Mouse (Mus musculus): Measurements from ENCODE around the gene Trappc4. TPM values are rescaled to one million over a fixed set of nuclear protein-coding genes. Genes with fewer than 3 reads are reported as not detected.

Trappc4 gene
- total RNA-seq, 2 experiments from 2014 or later = 84.2 to 109 TPM

- peak; percentile 94 to 95 for DNase-seq (ENCODE audit: low spot score in 2 of 2)
Observed at GRCm38 (mm10) chr9:44361190-44361917, 46.0 kb downstream of the Trappc4 start, which contains the start of gene Vps11. Vps11 (minus strand) TSS chr9:44361670.

DNA sequence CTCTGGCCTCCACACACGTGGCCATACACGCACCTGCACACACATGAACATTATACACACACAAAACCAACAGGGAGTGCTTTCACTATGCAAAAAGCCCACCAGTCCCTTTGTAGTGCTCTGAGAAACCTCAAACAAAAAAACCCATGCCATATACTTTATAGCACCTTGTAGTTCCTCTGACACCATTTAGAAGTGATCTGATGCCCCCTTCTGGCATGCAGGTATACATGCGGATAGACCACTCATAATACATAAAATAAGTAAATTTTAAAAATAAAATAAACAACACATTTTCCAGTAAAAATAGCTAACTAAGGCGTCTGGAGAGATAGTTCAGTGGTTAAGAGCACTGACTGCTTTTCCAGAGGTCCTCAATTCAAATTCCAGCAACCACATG is 50.2 kb downstream of the Trappc4 start:
- DNase-seq (ENCODE audit: low spot score in 2 of 2) = no peak

Small RNAs within 50 kb of the gene (microRNA-seq; reads per million reads assigned to microRNA genes)
- 0.59 to 1.1 reads per million in 2 experiments for gene Mir7085

Other genes with a start within 250 kb of the Trappc4 start
- gene Cbl, start 173.6 kb downstream of the Trappc4 start, total RNA-seq (2021) = 10 to 100 TPM; 55.1 to 58.4 TPM
- 1 to 10 TPM; 7.2 to 9.2 TPM for gene Ccdc153, start 166.9 kb downstream of the Trappc4 start, total RNA-seq (2021)
- 1 to 10 TPM in 1 of 2 experiments, under 1 TPM in 1; 0.98 to 1.0 TPM for gene Pdzd3, start 156.1 kb downstream of the Trappc4 start, total RNA-seq (2021)
- gene Nlrx1, start 139.0 kb downstream of the Trappc4 start, total RNA-seq (2021) = 10 to 100 TPM; 11.5 to 11.6 TPM
- gene Abcg4, start 119.0 kb downstream of the Trappc4 start, total RNA-seq (2021) = 10 to 100 TPM; 73.5 to 76.2 TPM
- 10 to 100 TPM; 25.9 to 26.5 TPM for gene Hinfp, start 101.9 kb downstream of the Trappc4 start, total RNA-seq (2021)
- 100 to 1,000 TPM; 108 to 115 TPM for gene C2cd2l, start 87.3 kb downstream of the Trappc4 start, total RNA-seq (2021)
- 10 to 100 TPM; 16.5 to 18.5 TPM for gene Dpagt1, start 81.6 kb downstream of the Trappc4 start, total RNA-seq (2021)
- 10 to 100 TPM; 69.9 to 74.3 TPM for gene H2afx, start 72.9 kb downstream of the Trappc4 start, total RNA-seq (2021)
- 10 to 100 TPM; 18.9 to 32.5 TPM for gene Hmbs, start 63.4 kb downstream of the Trappc4 start, total RNA-seq (2021)
- 10 to 100 TPM; 39.6 to 44.2 TPM for gene Vps11, start 45.9 kb downstream of the Trappc4 start, total RNA-seq (2021)
- gene Hyou1, start 28.1 kb downstream of the Trappc4 start, total RNA-seq (2021) = 10 to 100 TPM; 87.6 to 89.7 TPM
- gene Slc37a4, start 10.7 kb downstream of the Trappc4 start, total RNA-seq (2021) = 10 to 100 TPM; 36.4 to 39.0 TPM
- gene Rps25, start 461 bp downstream of the Trappc4 start, total RNA-seq (2021) = 100 to 1,000 TPM; 701 to 748 TPM
- 10 to 100 TPM; 20.7 to 22.4 TPM for gene Ccdc84, start 11.0 kb upstream of the Trappc4 start, total RNA-seq (2021)
- not detected for gene Foxr1, start 33.5 kb upstream of the Trappc4 start, total RNA-seq (2021)
- not detected for gene Upk2, start 47.4 kb upstream of the Trappc4 start, total RNA-seq (2021)
- 10 to 100 TPM; 91.2 to 97.7 TPM for gene Bcl9l, start 75.2 kb upstream of the Trappc4 start, total RNA-seq (2021)
- not detected for gene Cxcr5, start 154.3 kb upstream of the Trappc4 start, total RNA-seq (2021)
- gene Ddx6, start 197.3 kb upstream of the Trappc4 start, total RNA-seq (2021) = 100 to 1,000 TPM; 112 to 113 TPM